Mouse (Mus musculus): ENCODE data around the gene Pde6h. TPM values are rescaled to one million over a fixed set of nuclear protein-coding genes. Genes with fewer than 3 reads are reported as not detected.
A peak's percentile ranks its signal among the peaks of the same experiment; 100 is the strongest.
"Not testable (repeated sequence)": the region's sequence is repeated elsewhere in the genome, so short reads cannot be mapped to it uniquely, and the experiment has no call there.

Gene Pde6h
- total RNA-seq, 2 experiments from 2014 or later, result 0.82 to 1.1 TPM

DNA sequence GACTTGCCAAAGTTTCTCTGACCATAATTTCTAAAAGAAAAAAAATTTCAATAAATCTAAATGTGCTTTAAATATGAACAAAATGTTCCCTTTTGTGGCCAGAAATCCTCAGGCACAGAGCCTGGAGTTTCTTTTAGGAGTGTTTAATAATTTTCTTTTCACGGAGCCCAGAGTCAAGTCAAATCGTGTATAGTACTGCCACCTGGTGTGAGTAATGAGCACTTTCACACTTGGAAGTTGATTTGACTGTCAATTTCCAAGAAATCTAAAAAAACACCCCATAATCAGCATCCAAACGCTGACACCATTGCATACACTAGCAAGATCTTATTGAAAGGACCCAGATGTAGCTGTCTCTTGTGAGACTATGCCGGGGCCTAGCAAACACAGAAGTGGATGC, 45.2 kb downstream of the Pde6h start:
- DNase-seq (ENCODE audit: low spot score in 2 of 2), result not testable (repeated sequence)

DNA sequence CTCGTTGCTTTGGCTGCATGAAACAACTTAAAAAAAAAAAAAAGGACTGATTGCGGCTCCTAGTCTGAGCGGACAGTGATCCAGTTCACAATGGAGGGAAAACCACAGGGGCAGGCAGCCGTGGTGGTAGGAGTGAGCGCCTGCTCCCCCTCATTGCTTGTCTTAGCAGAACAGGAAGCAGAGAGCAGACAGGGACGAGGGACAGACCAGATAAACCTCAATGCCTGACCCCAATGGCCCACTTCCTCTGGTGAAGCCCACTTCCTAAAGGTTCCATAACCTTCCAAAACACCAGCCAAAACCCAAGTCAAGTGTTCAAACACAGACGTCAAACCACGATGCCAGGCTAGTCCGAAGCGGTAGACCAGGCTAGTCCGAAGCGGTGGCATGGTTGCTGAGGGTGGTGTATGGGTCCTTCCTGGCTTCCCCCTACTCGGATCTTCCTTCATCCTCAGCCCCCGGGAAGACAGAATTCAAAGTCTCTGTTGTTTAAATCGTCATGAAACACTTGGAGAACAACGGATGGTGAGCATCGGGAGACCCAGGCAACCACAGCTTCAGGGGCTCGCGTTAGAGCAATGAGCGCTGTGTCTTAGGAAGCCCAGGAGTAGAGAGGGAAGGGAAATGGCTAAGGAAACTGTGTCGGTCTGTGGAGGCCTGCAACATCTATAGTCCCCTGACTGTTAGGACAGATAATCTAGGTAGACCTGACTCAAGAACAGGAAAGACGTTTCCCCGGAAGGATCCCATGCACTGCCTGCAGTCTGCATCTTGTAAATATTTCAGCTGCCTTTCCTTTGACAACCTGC, 55.8 kb downstream of the Pde6h start:
- DNase-seq (ENCODE audit: low spot score in 2 of 2), result no peak

DNA sequence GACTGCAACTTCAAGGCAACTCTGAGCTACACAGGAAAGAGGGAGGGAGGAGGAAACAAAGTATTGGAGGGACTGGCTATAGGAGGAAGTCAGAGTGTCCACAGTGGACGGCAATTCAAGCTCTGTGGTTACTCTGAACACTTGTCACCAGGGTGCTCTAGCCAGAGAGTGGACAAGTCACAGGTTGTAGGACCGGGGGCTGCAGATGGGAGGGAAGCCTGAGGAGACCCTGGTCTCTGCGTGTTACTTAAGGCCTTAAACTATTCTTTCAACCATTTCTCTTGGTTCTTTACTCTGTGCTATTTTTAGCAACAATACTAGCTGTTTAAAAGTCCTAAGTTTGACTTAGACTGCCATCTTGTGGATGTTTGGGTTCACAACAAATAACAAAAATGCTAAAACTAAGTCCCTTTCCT, 56.7 kb downstream of the Pde6h start:
- DNase-seq (ENCODE audit: low spot score in 2 of 2), result no peak

DNA sequence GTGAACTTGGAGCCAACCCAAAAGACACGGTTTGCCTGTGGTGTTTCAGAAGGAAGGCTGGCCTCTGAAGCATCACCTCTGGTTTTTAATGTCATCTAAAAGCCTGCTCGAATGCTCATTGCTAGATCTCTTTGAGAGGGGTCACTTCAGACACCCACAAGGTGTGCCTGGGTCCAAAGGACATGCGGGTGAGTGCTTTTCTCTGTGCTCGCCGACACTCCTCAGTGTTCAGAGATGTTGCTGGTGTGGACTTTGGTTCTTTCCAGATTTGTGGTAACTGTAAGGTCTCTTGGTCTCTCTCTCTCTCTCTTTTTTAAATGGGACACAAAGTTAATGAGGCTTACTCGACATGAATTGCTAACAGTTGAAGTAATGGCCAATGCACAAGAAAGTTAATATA, 58.9 kb downstream of the Pde6h start:
- no peak for DNase-seq (ENCODE audit: low spot score in 2 of 2)

DNA sequence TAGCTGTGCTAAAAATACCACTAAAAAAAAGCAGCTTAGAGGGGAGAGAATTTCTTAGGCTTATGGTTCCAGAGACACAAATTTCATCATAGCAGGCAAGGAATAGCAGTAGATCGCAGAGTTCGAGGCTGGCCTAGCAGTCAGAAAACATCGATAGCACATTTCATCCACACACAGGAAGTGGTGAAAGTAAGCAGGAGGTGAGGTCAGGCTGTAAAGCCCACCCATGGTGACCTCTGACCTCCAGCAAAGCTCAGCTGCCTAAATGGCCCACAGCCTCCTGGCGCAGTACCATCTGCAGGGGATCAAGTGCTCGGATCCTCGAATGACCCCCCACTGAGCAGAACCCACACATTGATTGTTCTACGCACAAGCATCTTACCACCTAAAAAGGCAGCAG, 59.6 kb downstream of the Pde6h start:
- no peak for DNase-seq (ENCODE audit: low spot score in 2 of 2)

DNA sequence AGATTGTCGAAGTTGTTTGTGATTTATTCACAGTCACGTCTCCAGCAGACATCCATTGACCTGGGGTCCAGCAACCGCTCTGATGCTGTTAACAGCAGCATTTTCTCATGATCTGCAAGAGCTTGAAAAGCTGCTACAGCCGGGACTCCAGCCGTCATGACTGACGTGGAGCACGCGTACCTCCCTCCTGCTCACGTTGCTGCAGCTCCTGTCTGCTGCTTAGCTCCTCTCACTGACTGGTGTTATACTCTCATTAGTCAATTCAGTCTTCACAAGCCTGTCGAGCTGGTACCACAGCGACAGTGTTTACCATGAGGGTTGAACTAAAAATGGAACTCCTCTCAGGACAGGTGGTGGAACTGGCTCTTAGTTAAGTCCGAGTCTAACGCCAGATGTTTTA, 62.4 kb downstream of the Pde6h start:
- no peak for DNase-seq (ENCODE audit: low spot score in 2 of 2)

DNA sequence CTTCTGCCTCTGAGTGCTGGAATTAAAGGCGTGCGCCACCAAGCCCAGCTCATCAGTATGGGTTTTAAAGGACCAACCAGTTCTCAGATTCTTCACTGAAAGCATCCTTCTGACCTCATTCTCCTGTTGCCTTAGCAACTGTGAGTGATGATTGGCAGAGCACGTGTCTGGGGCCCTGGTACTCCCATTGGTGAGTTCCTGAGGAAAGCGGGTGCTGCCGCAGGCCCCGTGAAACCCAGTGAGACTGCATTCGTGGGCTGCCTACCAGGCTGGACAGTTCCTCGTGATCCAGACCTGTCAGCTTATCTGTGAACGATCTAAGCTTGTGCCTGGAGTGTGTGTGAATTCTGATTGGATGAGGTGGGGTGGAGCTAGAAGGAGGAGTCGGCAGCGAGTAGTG, 63.1 kb downstream of the Pde6h start:
- no peak for DNase-seq (ENCODE audit: low spot score in 2 of 2)

DNA sequence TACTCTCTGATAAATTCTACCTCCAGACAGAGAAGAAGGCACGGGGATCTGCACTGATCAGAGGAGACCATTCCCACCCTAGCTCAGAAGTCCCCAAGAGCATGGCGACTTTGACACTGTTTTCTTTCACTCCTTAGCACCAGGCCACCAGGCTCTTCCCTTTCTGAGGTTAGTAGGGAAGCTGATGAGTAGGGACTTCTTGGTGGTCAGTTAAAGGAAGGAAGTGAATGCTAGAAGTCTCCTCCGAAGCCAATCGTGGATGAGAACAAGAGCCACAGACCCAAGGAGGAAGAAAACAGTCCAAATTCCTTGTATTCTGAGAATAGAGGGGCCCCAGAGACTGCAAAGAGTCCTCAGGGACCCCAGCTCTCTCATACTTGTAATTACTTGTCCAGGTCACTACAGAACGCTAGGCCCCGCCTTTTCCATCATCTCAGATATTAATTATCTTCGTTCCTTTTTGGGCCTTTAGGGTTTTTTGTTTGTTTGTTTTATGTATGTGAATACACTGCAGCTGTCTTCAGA, 65.0 kb downstream of the Pde6h start:
- DNase-seq (ENCODE audit: low spot score in 2 of 2), result no peak

DNA sequence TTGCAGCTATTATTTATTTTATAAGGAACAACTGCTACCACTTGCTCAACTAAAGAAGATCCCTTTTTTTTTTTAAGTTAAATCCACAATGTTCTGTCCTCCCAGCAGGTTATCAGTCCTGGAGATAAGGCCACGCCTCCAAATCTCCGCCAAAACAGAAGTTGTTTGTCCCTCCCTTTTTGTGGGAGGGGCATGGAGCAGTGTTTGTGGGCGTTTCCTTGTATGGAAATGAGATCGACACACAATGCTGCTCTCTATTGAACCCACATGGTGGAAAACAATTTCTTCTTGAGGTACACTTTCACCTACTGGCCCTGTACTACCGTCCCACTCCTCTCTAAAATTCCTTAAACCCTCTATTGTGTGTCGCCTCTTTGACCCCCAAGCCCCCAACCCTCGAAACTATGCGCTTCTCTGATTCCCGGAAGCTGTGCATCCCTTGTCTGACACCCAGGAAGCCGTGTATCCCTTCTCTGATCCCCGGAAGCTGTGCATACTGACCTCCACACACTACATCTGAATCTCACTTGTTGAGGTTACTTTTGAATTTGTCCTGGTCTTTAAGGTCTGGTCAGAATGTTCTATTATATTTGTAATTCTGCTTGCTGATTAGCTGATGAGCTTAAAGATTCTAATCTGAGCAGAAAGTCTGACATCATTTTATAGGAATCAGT, 66.3 kb downstream of the Pde6h start:
- DNase-seq (ENCODE audit: low spot score in 2 of 2), result no peak

DNA sequence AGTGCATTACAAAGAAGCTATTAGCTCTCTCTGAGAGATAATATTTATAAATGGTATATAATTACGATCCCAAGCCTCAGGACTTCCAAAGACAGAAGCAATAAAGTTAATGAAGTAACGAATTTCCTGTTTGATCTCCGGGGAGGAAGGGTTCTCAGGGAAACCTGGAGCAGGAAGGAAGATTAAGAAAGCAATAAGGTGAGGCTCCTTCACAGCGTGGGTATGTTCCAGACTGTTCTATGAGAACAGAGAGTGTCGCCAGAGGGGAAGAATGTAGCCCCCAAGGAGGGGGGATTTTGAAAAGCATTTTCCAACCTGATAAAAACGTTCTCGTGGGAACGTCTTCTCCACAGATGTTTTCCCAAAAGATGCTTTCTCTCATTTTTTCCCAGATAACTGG, 66.9 kb downstream of the Pde6h start:
- no peak for DNase-seq (ENCODE audit: low spot score in 2 of 2)

DNA sequence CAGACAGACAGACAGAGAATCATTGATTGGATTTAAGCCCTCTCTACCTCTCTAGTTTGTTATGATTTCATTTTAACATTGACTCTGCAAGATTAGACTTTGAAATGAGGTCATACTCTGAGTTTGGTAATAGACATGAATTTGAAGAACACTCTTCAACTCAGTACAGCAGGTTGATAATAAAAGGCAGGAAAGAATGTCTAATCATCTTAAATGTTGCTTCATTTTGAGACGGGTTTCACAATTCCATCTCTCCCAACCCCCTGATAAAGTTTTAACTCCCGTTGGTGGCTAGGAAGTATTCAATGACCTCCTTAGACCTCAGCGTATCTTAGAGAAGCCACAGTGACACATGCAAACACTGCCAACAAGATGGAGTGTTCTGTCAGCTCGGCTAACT, 69.9 kb downstream of the Pde6h start:
- DNase-seq (ENCODE audit: low spot score in 2 of 2), result no peak

DNA sequence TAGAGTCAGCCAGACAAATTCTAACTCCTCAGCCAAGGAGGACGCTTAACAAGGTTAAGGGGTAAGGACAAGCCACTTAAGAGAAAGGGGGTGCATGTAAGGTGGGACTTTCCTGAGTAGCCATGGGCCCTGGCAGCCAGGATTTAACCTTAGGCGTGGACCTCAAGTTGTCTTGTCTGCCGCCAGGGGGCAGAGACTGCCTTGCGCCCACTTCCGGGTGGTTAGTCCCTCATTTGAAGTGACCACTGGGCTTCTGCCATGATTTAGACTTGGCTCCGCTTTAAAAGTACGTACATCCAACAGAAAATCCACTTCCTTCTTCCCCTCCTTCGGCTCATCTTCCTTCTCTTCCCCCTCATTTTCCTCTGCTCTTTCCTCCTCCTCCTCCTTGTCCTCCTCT, 71.9 kb downstream of the Pde6h start:
- no peak for DNase-seq (ENCODE audit: low spot score in 2 of 2)

DNA sequence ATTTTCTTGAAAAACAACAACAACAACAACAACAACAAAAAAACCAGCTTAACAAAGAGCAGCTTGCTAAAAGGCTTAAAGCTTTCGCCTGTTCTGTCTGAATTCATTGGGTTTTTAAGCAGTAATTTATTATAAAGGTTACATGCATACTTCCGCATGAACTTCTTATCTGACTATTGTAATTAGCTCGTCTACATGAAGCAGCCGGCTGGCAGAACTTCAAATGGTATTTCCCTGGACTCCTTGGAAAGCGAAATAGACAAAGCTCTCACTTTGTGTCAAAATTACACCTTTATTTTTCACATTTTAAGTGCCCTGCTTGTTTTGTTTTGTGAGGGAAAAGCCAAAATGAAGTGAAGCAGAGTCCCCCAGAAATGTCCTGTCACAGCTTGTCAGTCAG, 72.7 kb downstream of the Pde6h start:
- no peak for DNase-seq (ENCODE audit: low spot score in 2 of 2)

DNA sequence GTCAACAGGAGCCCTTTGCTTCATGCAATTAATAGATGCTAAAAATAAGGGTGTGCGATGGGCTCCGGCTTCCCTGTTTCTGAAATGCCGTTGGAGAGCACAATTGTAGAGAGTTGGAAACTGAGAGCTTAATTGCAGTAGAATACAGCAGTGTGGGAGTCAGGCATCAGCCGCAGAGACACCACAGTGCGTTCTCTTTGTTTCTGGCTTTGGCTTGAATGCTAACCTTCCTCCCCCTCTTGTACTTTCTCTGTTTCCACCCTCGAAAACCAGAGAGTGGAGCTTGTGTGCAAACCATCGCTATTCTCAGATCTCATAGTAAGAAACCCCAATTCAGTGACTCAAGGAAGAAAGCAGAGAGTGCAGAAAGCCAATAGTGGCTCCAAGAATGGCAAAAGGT, 74.5 kb downstream of the Pde6h start:
- peak in 1 of 2 experiments; percentile 46 for DNase-seq (ENCODE audit: low spot score in 2 of 2)

DNA sequence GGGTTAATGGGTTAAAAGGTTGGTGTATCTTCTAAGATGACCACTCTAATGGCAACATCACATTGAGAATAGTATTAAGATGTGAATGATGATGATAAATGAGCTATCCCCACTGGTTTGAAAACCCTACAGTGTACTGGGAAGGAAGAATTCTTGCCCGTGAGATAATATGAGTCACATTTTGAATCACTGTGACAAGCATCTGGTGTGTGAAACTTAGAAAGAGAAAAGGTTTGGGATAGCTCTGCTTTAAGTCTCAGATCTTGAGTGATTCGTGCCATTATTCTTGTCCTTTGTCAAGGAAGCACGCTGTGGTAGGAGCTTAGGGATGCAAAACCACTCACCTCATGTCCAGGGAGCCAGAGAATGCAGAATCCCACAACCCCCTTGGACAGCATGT, 75.4 kb downstream of the Pde6h start:
- DNase-seq (ENCODE audit: low spot score in 2 of 2), result no peak

DNA sequence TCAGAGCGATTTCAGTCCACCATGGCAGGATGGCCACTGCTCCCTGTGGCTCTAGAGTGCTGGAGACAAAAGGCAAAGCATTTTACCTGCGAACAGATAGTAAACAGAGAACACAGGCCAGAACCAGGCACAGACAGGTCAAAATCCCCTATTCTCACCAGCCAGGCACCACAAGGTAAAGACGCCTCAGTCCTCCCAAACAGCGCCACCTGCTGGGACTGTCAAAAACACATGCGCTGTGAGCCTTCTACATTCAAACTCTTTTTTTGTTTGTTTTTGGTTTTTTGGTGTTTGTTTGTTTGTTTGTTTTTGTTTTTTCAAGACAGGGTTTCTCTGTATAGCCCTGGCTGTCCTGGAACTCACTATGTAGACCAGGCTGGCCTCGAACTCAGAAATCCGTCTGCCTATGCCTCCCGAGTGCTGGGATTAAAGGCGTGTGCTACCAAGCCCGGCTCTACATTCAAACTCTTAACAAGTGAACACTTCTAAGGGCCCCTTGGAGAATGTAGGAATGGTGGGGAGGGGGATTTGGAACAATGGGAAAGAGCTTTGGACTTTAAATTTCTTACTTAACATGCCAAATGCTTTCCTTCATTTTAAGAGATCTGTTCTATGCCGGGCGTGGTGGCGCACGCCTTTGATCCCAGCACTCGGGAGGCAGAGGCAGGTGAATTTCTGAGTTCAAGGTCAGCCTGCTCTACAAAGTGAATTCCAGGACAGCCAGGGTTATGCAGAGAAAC, 76.2 kb downstream of the Pde6h start:
- DNase-seq (ENCODE audit: low spot score in 2 of 2), result no peak

DNA sequence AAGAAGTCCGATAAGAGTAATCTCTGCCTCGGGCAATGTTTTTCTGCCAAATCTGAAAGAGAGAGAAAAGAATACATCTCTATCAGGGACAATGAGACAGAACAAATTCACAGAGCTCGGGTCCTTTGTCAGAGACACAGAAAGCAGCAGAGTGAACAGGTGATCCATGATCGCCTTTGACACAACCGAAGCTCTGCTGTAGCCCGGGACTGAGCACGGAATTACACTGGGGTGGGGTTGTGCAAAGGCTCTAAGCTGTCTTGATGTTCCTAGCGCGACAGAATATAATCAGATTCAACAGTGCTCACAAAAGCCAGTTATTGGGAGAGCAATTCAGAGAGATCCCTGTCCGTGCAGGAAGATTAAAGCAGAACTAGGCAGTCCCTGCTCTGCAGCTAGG, 77.1 kb downstream of the Pde6h start:
- no peak for DNase-seq (ENCODE audit: low spot score in 2 of 2)

DNA sequence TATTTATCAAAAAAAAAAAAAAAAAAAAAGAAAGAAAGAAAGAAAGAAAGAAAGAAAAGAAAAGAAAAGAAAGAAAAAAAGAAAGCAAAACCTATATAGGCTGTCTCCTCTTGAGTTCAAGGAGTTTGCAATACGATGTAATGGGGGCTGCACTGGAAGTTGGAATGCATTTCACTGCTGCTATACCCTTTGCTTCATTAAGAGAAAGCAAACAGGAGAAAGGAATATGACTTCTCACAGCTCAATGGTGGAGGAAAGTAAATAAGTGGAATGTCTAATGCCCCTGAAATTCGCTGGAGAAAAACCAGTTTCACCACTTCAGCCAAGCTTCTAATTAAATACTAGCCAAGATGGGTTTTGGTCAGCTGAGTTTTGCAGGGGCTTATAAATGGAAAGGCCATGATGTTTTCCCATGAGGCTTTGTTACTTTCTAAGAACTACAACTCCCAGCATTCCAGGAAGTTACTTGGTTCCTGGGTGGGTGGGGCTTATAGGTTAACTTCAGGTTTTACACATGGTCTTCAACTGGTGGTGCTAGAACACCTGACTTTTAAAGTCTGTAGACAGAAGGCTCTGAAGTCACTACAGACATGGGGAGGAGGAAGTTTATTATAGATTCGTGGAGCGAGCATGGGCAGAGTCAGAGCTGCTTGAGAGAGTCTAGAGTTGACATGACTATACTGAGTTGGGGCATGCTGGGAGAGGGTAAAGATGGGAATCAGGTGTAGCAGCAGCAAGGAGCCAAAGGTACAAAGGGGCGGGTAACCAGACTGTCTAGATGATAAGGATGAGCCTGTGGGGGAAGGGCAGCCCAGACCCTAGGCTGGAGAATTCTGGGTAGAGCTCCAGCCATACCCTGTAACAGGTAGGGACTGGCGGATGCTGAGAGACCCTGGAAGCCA, 77.9 kb downstream of the Pde6h start:
- no peak for DNase-seq (ENCODE audit: low spot score in 2 of 2)

DNA sequence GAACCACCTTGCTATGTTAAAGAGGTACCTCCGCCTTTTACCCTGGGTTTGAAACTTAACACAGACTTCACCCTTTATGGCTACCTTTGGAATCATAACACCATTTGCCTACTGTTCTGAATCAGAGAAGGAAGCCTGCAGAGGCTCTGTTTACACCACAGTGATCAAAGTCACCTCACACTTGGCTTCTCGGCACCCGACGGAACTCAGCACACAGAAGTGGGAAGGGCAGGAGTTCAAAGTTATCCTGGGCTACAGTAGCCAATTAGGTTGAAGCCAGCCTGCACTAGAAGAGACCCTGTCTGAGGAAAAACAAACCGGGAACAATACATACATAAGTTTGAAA, 78.5 kb downstream of the Pde6h start:
- no peak for DNase-seq (ENCODE audit: low spot score in 2 of 2)

DNA sequence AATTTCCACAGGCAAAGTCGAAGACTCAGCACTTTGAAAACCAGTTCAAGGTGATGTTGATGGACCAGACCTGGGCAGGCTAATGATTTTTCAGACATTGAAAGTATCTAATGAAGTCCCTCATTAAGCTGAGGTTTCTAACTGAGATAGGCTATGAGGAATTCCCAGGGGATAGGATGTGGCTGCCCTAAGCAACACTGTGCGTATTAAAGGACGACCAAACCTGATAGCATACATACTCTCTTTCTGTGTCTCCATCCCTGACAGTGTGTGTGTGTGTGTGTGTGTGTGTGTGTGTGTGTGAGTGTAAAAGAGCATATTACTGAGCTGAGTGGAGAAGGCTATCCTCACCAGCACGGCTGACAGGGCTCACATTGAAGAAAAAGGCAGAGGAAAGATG, 80.7 kb downstream of the Pde6h start:
- DNase-seq (ENCODE audit: low spot score in 2 of 2), result no peak

DNA sequence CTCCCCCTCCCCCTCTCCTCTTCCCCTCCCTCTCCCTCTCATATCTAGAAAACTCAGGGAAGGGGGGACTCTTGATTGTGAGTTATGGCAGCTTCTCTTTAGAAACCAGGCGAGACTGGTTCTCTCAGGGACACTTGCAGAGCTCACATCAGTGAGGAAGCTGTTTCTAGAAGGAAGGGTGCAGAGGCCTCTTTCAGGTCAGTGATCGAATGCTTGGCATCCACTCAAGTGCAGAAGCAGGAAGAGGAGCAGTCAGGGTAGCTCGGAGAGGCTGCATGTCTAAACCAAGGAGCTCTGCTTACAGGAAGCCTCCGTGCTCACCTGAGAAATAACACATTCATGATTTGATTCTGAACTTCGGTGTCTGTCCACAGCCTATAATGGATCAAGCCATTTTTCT, 87.6 kb downstream of the Pde6h start:
- no peak for DNase-seq (ENCODE audit: low spot score in 2 of 2)

Measured in left cerebral cortex, adult 18-20 months (tissue).